Mouse (Mus musculus) heart, embryonic 11.5 days (tissue): ENCODE data around the gene Kiss1r. TPM values are rescaled to one million over a fixed set of nuclear protein-coding genes. Genes with fewer than 3 reads are reported as not detected.

ENCODE experiments used
- ATAC-seq: fragments of 200-750 bp; cut with Nextera tagmentation; replicated peaks from 2 replicates; pipeline ENCODE4 v1.8.0; 2017; ENCODE audit warnings: moderate library complexity; ENCODE audit not compliant: insufficient number of reproducible peaks, low FRiP score, low TSS enrichment
- H3K27ac ChIP-seq: fragments of 300-500 bp; sonication (generic); 2 replicates; pipeline ENCODE4 v1.5.1; 2014; ENCODE audit warnings: mild to moderate bottlenecking, low read depth, low read length
- H3K27me3 ChIP-seq: fragments of 300-500 bp; sonication (generic); 2 replicates; pipeline ENCODE4 v1.6.1; 2014; ENCODE audit warnings: mild to moderate bottlenecking, low read length, mixed read lengths; ENCODE audit not compliant: control insufficient read depth, insufficient read depth
- H3K36me3 ChIP-seq: fragments of 300-500 bp; sonication (generic); 2 replicates; pipeline ENCODE4 v1.6.1; 2014; ENCODE audit warnings: mild to moderate bottlenecking, low read length, moderate library complexity, mixed read lengths; ENCODE audit not compliant: control insufficient read depth, insufficient read depth
- H3K4me1 ChIP-seq: fragments of 300-500 bp; sonication (generic); 2 replicates; pipeline ENCODE4 v1.6.1; 2014; ENCODE audit warnings: low read length; ENCODE audit not compliant: control insufficient read depth, insufficient read depth
- H3K4me2 ChIP-seq: fragments of 300-500 bp; sonication (generic); 2 replicates; pipeline ENCODE4 v1.6.1; 2014; ENCODE audit warnings: mild to moderate bottlenecking, moderate library complexity
- H3K4me3 ChIP-seq: fragments of 300-500 bp; sonication (generic); 2 replicates; pipeline ENCODE4 v1.5.1; 2014; ENCODE audit warnings: low read depth, low read length
- H3K9ac ChIP-seq: fragments of 300-500 bp; sonication (generic); 2 replicates; pipeline ENCODE4 v1.6.1; 2014; ENCODE audit warnings: mild to moderate bottlenecking, low read depth, low read length, moderate library complexity
- H3K9me3 ChIP-seq: fragments of 300-500 bp; sonication (generic); replicated peaks from 2 replicates; pipeline ENCODE4 v1.6.1; 2016; ENCODE audit warnings: low read length; ENCODE audit not compliant: control insufficient read depth
- WGBS: fragments of 180-500 bp; shearing (Covaris S2); extraction: QIAGEN DNeasy Blood & Tissue Kit; methylation state at CpG from one replicate; pipeline ENCODE4 v1.1.7; 2014; ENCODE audit not compliant: insufficient replicate concordance; 5-methylcytosine and 5-hydroxymethylcytosine counted together
- polyA plus RNA-seq: library from polyadenylated mRNA; unstranded; fragments of >200 nt; fragmentation: Nextera tagmentation; extraction: Ambion mirVana; gene quantifications from 2 replicates; pipeline ENCODE4 v1.2.1, GENCODE M21; 2014

Kiss1r gene
- polyA plus RNA-seq, 1 experiment from 2014 or later: 0.31 TPM

DNA sequence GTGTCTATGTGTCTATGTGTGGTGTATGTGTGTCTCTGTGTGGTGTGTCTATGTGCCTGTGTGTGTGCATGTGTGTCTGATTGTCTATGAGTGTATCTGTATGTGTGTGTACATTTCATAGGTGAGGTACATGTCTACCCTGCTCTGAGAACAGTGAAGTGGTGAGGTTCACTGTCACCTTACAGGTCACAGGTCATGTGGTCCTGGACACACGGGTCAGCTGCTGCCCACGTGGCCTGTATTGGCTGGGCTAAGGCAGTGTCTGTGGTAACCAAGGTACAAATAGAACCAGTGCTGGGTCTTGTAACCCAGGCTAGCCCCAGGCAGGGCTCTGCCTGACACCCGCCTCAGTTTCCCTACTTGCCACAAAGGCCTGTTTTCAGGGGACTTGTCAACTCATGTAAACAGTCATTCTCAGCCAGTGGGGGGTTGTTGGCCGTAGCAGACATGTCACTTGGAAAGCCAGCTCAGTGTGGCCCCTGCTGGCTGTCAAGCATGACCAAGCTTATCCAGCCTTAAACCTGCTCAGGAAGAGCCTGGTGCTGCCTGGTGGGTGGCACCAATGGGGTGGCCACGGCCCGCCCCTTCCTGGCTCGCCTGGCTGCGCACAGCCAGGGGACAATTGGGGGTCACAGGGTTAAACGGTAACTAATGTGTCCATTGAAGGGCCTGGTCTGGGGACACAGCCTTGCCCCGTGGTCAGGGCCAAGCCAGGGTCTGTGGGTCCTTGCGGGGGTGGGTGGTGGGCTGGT, 21.2 kb downstream of the Kiss1r start:
- no peak overlapping the region for H3K4me3 ChIP-seq
- H3K4me2 ChIP-seq: no peak overlapping the region
- H3K27me3 ChIP-seq: no peaks in the 10 kb centered on the region
- H3K36me3 ChIP-seq: peaks cover 20% of the 10 kb centered on the region
- 82% methylated on average over 11 of the region's 11 CpGs for WGBS
- peaks cover 66% of the 10 kb centered on the region for H3K4me1 ChIP-seq
- 0 out of 2 replicates have a peak overlapping the region, but pooled peaks have one; percentile 34 for H3K9ac ChIP-seq
- H3K9me3 ChIP-seq: no peaks in the 10 kb centered on the region
- no peak overlapping the region for H3K27ac ChIP-seq
- no peak for ATAC-seq

DNA sequence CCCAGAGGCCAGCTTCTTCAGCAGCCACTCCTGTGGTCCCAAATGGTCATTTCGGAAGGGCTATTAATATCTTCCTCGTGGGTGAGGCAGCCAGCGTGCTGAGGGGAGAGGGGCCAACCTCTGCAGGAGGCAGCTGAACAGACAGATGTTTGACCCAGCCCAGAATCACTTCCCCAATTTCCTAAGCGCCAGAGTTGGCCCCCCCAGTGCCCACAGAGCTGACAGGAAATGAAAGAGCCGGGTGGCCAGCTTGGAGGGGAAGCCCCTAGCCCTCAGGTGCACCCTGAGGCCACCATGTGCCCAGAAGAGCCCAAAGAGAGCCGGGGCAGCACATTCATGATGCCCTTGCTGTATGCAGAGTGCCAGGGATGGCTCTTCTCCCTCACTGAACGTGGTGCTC, 24.0 kb downstream of the Kiss1r start:
- H3K9me3 ChIP-seq: no peaks in the 10 kb centered on the region
- ATAC-seq: no peak
- H3K27me3 ChIP-seq: no peaks in the 10 kb centered on the region
- peak overlapping the region; percentile 11; the same call in 1 of the 2 replicates for H3K4me2 ChIP-seq
- H3K9ac ChIP-seq: no peak overlapping the region
- H3K4me3 ChIP-seq: no peak overlapping the region
- peaks cover 14% of the 10 kb centered on the region for H3K36me3 ChIP-seq
- WGBS: 54% methylated on average over 7 of the region's 7 CpGs
- H3K27ac ChIP-seq: 0 out of 2 replicates have a peak overlapping the region, but pooled peaks have one; percentile 46
- peaks cover 60% of the 10 kb centered on the region for H3K4me1 ChIP-seq

- 82% methylated on average over 1 of the region's 1 CpGs for WGBS
- H3K36me3 ChIP-seq: peaks cover 10% of the 10 kb centered on the region
- no peak overlapping the region for H3K4me2 ChIP-seq
- no peaks in the 10 kb centered on the region for H3K27me3 ChIP-seq
- H3K4me1 ChIP-seq: peaks cover 57% of the 10 kb centered on the region
- H3K9ac ChIP-seq: no peak overlapping the region
- H3K4me3 ChIP-seq: no peak overlapping the region
- H3K27ac ChIP-seq: no peak overlapping the region
- no peak for ATAC-seq
- H3K9me3 ChIP-seq: no peaks in the 10 kb centered on the region
Measured at GRCm38 (mm10) chr10:79942988-79943387, 26.2 kb downstream of the Kiss1r start.

DNA sequence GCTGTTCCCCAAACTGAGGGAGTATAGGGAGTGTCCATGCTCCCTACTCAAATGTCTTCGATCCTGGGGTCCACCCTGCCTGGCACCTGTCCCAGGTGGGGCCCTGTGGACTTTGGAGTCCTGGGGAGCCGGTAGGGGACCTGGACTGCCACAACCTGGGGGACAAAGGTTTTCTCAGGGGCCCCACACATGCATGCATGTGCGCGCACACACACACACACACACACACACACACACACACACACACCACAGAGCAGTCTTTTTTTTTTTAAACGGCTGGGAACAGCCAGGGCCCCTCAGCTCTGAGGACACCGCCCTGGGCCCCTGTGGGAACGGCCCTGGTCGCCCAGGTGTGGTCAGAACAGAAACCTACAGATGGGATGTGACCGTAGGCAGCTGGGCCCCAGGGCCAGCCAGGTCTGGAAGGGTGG, 26.7 kb downstream of the Kiss1r start:
- Histone ChIP-seq H3K9me3 (no peaks in the 10 kb centered on the region), H3K4me1 (peaks cover 52% of the 10 kb centered on the region), H3K4me3 (no peak overlapping the region), H3K9ac (no peak overlapping the region), H3K27ac (peak overlapping the region; percentile 8; the same call in 1 of the 2 replicates), H3K27me3 (no peaks in the 10 kb centered on the region), H3K4me2 (peak overlapping the region; percentile 14; the same call in 1 of the 2 replicates), H3K36me3 (peaks cover 7% of the 10 kb centered on the region)
- 0 out of 2 replicates have a peak, but pooled peaks have one; percentile 23 for ATAC-seq
- WGBS: 70% methylated on average over 9 of the region's 9 CpGs

DNA sequence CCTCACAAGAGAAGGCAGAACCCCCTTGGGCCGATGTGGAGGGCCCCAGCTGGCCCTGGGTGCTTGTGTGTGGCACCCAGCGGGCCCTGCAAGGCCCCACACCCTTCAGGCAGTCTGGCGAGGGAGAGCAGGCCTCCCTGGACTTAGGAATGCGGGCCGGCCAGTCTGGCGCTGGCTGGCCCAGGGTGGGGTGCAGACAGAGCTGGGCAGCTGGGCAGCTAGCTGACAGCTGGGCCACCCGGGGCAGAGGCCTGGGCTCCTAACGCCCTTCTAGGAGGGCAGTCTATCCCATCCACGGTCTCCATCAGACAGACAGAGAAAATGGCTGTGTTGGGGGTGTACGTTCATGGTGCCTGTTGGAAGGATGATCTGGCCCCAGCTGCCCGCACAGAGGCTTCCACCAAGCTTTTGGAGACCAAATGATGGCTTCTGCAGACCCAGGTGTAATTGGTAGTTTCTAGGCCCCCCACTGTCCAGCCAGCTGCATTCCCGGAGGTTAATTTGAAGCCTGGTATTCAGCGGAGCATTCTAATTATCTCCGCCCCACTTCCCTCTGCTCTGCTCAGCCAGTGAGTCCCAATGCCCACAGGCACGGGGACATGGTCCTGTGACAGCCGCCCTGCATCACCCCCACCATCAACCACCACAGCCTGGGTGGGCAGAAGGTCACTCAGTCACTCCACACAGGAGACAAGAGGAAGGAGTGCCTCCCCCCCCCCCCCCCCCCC, 28.9 kb downstream of the Kiss1r start:
- ATAC-seq: no peak
- Histone ChIP-seq H3K27me3 (no peaks in the 10 kb centered on the region), H3K4me2 (peak overlapping the region; percentile 53), H3K9me3 (no peaks in the 10 kb centered on the region), H3K4me3 (peak overlapping the region; percentile 2; the same call in 1 of the 2 replicates), H3K36me3 (peaks cover 15% of the 10 kb centered on the region), H3K27ac (peak overlapping the region; percentile 90), H3K4me1 (peaks cover 41% of the 10 kb centered on the region), H3K9ac (peak overlapping the region; percentile 68)
- 34% methylated on average over 16 of the region's 16 CpGs for WGBS

GRCm38 (mm10) chr10:79946752-79947322, 30.1 kb downstream of the Kiss1r start:
- H3K27ac ChIP-seq: peak overlapping the region; percentile 90
- H3K4me1 ChIP-seq: peaks cover 34% of the 10 kb centered on the region
- 12% methylated on average over 7 of the region's 7 CpGs for WGBS
- H3K27me3 ChIP-seq: no peaks in the 10 kb centered on the region
- H3K4me3 ChIP-seq: peak overlapping the region; percentile 2; the same call in 1 of the 2 replicates
- peak overlapping the region; percentile 53 for H3K4me2 ChIP-seq
- peak; percentile 88 for ATAC-seq
- H3K36me3 ChIP-seq: peaks cover 20% of the 10 kb centered on the region
- H3K9me3 ChIP-seq: no peaks in the 10 kb centered on the region
- H3K9ac ChIP-seq: peak overlapping the region; percentile 59

DNA sequence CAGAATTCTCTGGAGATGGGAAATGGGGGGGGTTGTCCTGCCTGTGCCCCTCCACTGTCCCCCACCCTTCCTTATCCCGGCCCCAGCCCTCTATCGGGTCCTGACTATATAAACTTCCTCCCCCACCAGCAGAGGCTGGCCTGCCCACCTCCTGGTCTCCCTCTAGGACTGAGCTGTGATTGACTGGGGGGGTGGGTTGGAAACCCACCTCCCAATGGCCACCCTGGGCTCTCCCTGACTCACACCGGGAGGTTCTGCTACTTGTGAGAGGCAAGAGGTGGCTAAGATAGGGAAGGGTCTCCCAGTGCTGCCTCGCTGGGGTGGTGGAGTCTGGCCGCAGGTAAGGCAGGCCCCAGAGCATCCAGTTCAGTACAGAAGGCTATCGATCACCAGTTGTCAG, 30.7 kb downstream of the Kiss1r start:
- Histone ChIP-seq H3K27ac (peak overlapping the region; percentile 90), H3K4me3 (no peak overlapping the region; the same call in 1 of the 2 replicates), H3K36me3 (peaks cover 15% of the 10 kb centered on the region), H3K9me3 (no peaks in the 10 kb centered on the region), H3K27me3 (no peaks in the 10 kb centered on the region), H3K9ac (peak overlapping the region; percentile 59), H3K4me2 (peak overlapping the region; percentile 36), H3K4me1 (peaks cover 34% of the 10 kb centered on the region)
- no peak for ATAC-seq
- WGBS: 58% methylated on average over 6 of the region's 6 CpGs

- Histone ChIP-seq H3K27ac (no peak overlapping the region), H3K36me3 (peaks cover 15% of the 10 kb centered on the region), H3K4me3 (no peak overlapping the region), H3K9ac (no peak overlapping the region), H3K9me3 (no peaks in the 10 kb centered on the region), H3K27me3 (no peaks in the 10 kb centered on the region), H3K4me2 (no peak overlapping the region), H3K4me1 (peaks cover 28% of the 10 kb centered on the region)
- 69% methylated on average over 4 of the region's 4 CpGs for WGBS
- ATAC-seq: no peak
Measured at GRCm38 (mm10) chr10:79949873-79950272, 33.1 kb downstream of the Kiss1r start.
